Mouse (Mus musculus): ENCODE results near the gene Ctsh. TPM values are rescaled to one million over a fixed set of nuclear protein-coding genes. Genes with fewer than 3 reads are reported as not detected.
A peak's percentile ranks its signal among the peaks of the same experiment; 100 is the strongest.
"Not testable (repeated sequence)": the region's sequence is repeated elsewhere in the genome, so short reads cannot be mapped to it uniquely, and the experiment has no call there.

The Ctsh gene
- polyA plus RNA-seq, 1 experiment: 36.1 TPM

GRCm38 (mm10) chr9:90035168-90035567, 18.8 kb upstream of the Ctsh start:
- no peak overlapping the region for H3K4me3 ChIP-seq (ENCODE audit: insufficient read depth, low read length)
- H3K27ac ChIP-seq (ENCODE audit: insufficient read depth, low read length): no peak overlapping the region
- H3K4me1 ChIP-seq (ENCODE audit: control insufficient read depth, insufficient read depth, low read length): no peaks in the 10 kb centered on the region
- TF ChIP-seq POLR2A (IDR thresholded peaks at IDR 0.05; ENCODE audit: low read depth, low read length) (no peak), CTCF (IDR thresholded peaks at IDR 0.05; ENCODE audit: borderline replicate concordance, insufficient read depth, low read length) (no peak)

- Histone ChIP-seq H3K4me1 (ENCODE audit: control insufficient read depth, insufficient read depth, low read length) (no peaks in the 10 kb centered on the region), H3K4me3 (ENCODE audit: insufficient read depth, low read length) (no peak overlapping the region), H3K27ac (ENCODE audit: insufficient read depth, low read length) (no peak overlapping the region)
- TF ChIP-seq POLR2A (IDR thresholded peaks at IDR 0.05; ENCODE audit: low read depth, low read length) (no peak), CTCF (IDR thresholded peaks at IDR 0.05; ENCODE audit: borderline replicate concordance, insufficient read depth, low read length) (no peak)
Observed at GRCm38 (mm10) chr9:90035794-90036193, 18.2 kb upstream of the Ctsh start.

- Histone ChIP-seq H3K4me3 (ENCODE audit: insufficient read depth, low read length) (no peak overlapping the region), H3K27ac (ENCODE audit: insufficient read depth, low read length) (no peak overlapping the region), H3K4me1 (ENCODE audit: control insufficient read depth, insufficient read depth, low read length) (no peaks in the 10 kb centered on the region)
- TF ChIP-seq POLR2A (IDR thresholded peaks at IDR 0.05; ENCODE audit: low read depth, low read length) (no peak), CTCF (IDR thresholded peaks at IDR 0.05; ENCODE audit: borderline replicate concordance, insufficient read depth, low read length) (no peak)
Observed at GRCm38 (mm10) chr9:90036313-90036712, 17.6 kb upstream of the Ctsh start.

GRCm38 (mm10) chr9:90038535-90038934, 15.4 kb upstream of the Ctsh start:
- H3K4me3 ChIP-seq (ENCODE audit: insufficient read depth, low read length): no peak overlapping the region
- H3K4me1 ChIP-seq (ENCODE audit: control insufficient read depth, insufficient read depth, low read length): no peaks in the 10 kb centered on the region
- H3K27ac ChIP-seq (ENCODE audit: insufficient read depth, low read length): no peak overlapping the region
- no peak for TF ChIP-seq POLR2A (IDR thresholded peaks at IDR 0.05; ENCODE audit: low read depth, low read length)
- no peak for TF ChIP-seq CTCF (IDR thresholded peaks at IDR 0.05; ENCODE audit: borderline replicate concordance, insufficient read depth, low read length)

GRCm38 (mm10) chr9:90040916-90041315, 13.0 kb upstream of the Ctsh start:
- TF ChIP-seq CTCF (IDR thresholded peaks at IDR 0.05; ENCODE audit: borderline replicate concordance, insufficient read depth, low read length): no peak
- no peak for TF ChIP-seq POLR2A (IDR thresholded peaks at IDR 0.05; ENCODE audit: low read depth, low read length)
- Histone ChIP-seq H3K4me3 (ENCODE audit: insufficient read depth, low read length) (no peak overlapping the region), H3K27ac (ENCODE audit: insufficient read depth, low read length) (no peak overlapping the region), H3K4me1 (ENCODE audit: control insufficient read depth, insufficient read depth, low read length) (no peaks in the 10 kb centered on the region)

- Histone ChIP-seq H3K27ac (ENCODE audit: insufficient read depth, low read length) (no peak overlapping the region), H3K4me1 (ENCODE audit: control insufficient read depth, insufficient read depth, low read length) (no peaks in the 10 kb centered on the region), H3K4me3 (ENCODE audit: insufficient read depth, low read length) (no peak overlapping the region)
- TF ChIP-seq CTCF (IDR thresholded peaks at IDR 0.05; ENCODE audit: borderline replicate concordance, insufficient read depth, low read length): no peak
- TF ChIP-seq POLR2A (IDR thresholded peaks at IDR 0.05; ENCODE audit: low read depth, low read length): no peak
Observed at GRCm38 (mm10) chr9:90041556-90041955, 12.4 kb upstream of the Ctsh start.

GRCm38 (mm10) chr9:90042906-90043305, 11.0 kb upstream of the Ctsh start:
- H3K27ac ChIP-seq (ENCODE audit: insufficient read depth, low read length); H3K4me3 ChIP-seq (ENCODE audit: insufficient read depth, low read length); H3K4me1 ChIP-seq (ENCODE audit: control insufficient read depth, insufficient read depth, low read length): not testable (repeated sequence)

- no peak for TF ChIP-seq POLR2A (IDR thresholded peaks at IDR 0.05; ENCODE audit: low read depth, low read length)
- no peak overlapping the region for H3K27ac ChIP-seq (ENCODE audit: insufficient read depth, low read length)
- no peak overlapping the region for H3K4me3 ChIP-seq (ENCODE audit: insufficient read depth, low read length)
- no peaks in the 10 kb centered on the region; the same call in 1 of the 2 replicates for H3K4me1 ChIP-seq (ENCODE audit: control insufficient read depth, insufficient read depth, low read length)
Observed at GRCm38 (mm10) chr9:90045191-90045590, 8.8 kb upstream of the Ctsh start.

- Histone ChIP-seq H3K4me3 (ENCODE audit: insufficient read depth, low read length) (no peak overlapping the region), H3K4me1 (ENCODE audit: control insufficient read depth, insufficient read depth, low read length) (no peaks in the 10 kb centered on the region; the same call in 1 of the 2 replicates), H3K27ac (ENCODE audit: insufficient read depth, low read length) (peak overlapping the region; percentile 76; the same call in 1 of the 2 replicates)
- no peak for TF ChIP-seq CTCF (IDR thresholded peaks at IDR 0.05; ENCODE audit: borderline replicate concordance, insufficient read depth, low read length)
- TF ChIP-seq POLR2A (IDR thresholded peaks at IDR 0.05; ENCODE audit: low read depth, low read length): no peak
Observed at GRCm38 (mm10) chr9:90047937-90048627, 5.9 kb upstream of the Ctsh start.

GRCm38 (mm10) chr9:90054371-90055145, 606 bp downstream of the Ctsh start:
- H3K4me3 ChIP-seq (ENCODE audit: insufficient read depth, low read length): peak overlapping the region; percentile 58
- H3K27ac ChIP-seq (ENCODE audit: insufficient read depth, low read length): no peak overlapping the region
- no peaks in the 10 kb centered on the region for H3K4me1 ChIP-seq (ENCODE audit: control insufficient read depth, insufficient read depth, low read length)
- peak; percentile 34; the same call in 1 of the 2 replicates for TF ChIP-seq CTCF (IDR thresholded peaks at IDR 0.05; ENCODE audit: borderline replicate concordance, insufficient read depth, low read length)
- TF ChIP-seq POLR2A (IDR thresholded peaks at IDR 0.05; ENCODE audit: low read depth, low read length): peak; percentile 73
